Mouse (Mus musculus) liver, embryonic 14.5 days (tissue): Measurements from ENCODE around the gene Hhipl1. TPM values are rescaled to one million over a fixed set of nuclear protein-coding genes. Genes with fewer than 3 reads are reported as not detected.

Experiments used
- ATAC-seq: fragments of 200-750 bp; cut with Nextera tagmentation; 2 replicates; pipeline ENCODE4 v1.8.0; 2017; ENCODE audit warnings: moderate number of reproducible peaks, mild to moderate bottlenecking, moderate library complexity; ENCODE audit not compliant: insufficient read depth
- DNase-seq, 3 experiments: peaks; one replicate each; pipeline ENCODE4 v3.0.0-alpha.2; 2012 to 2013; ENCODE audit warnings: low read depth in 3 of 3, low spot score in 3 of 3
- H3K27ac ChIP-seq: fragments of 300-500 bp; sonication (generic); 2 replicates; pipeline ENCODE4 v1.5.1; 2014; ENCODE audit warnings: moderate library complexity, mild to moderate bottlenecking, control low read depth, inconsistent platforms
- H3K27me3 ChIP-seq: fragments of 300-500 bp; sonication (generic); 2 replicates; pipeline ENCODE4 v1.6.1; 2014; ENCODE audit warnings: mild to moderate bottlenecking, low read length, moderate library complexity; ENCODE audit not compliant: control insufficient read depth, insufficient read depth
- H3K36me3 ChIP-seq: fragments of 300-500 bp; sonication (generic); replicated peaks from 2 replicates; pipeline ENCODE4 v1.6.1; 2014; ENCODE audit warnings: low read depth; ENCODE audit not compliant: control insufficient read depth, insufficient read depth
- H3K4me1 ChIP-seq, 2 experiments: fragments of 200-500 bp in 1 of 2; fragments of 300-500 bp in 1 of 2; sonication (generic) in 1 of 2; replicated peaks; 2 replicates each; pipeline ENCODE4 v1.6.1; 2012 to 2014; ENCODE audit warnings: antibody characterized with exemption in 1 of 2, inconsistent platforms in 1 of 2, low read length in 1 of 2; ENCODE audit not compliant: control insufficient read depth in 2 of 2, insufficient read depth in 2 of 2
- H3K4me2 ChIP-seq: fragments of 300-500 bp; sonication (generic); 2 replicates; pipeline ENCODE4 v1.6.1; 2014; ENCODE audit warnings: low read depth, mild to moderate bottlenecking, control low read depth, moderate library complexity
- H3K4me3 ChIP-seq, 2 experiments: fragments of 200-500 bp in 1 of 2; fragments of 300-500 bp in 1 of 2; sonication (generic) in 1 of 2; 2 replicates each; pipeline ENCODE4 v1.5.1; 2012 to 2014; ENCODE audit warnings: low read depth in 2 of 2, low read length in 2 of 2, mild to moderate bottlenecking in 2 of 2, control low read depth in 1 of 2, inconsistent platforms in 1 of 2, moderate library complexity in 1 of 2; ENCODE audit not compliant: insufficient read depth in 1 of 2
- H3K9ac ChIP-seq: fragments of 300-500 bp; sonication (generic); replicated peaks from 2 replicates; pipeline ENCODE4 v1.6.1; 2014; ENCODE audit warnings: mild to moderate bottlenecking, control low read depth, moderate library complexity
- H3K9me3 ChIP-seq: fragments of 300-500 bp; sonication (generic); 2 replicates; pipeline ENCODE4 v1.6.1; 2016; ENCODE audit warnings: low read length, mixed read lengths; ENCODE audit not compliant: control insufficient read depth
- CTCF ChIP-seq: IDR thresholded peaks from 2 replicates; pipeline ENCODE4 v1.5.1; 2016; ENCODE audit warnings: antibody characterized with exemption, low read depth, control low read depth
- EP300 ChIP-seq: IDR thresholded peaks from 2 replicates; pipeline ENCODE4 v1.6.1; 2016; ENCODE audit warnings: antibody characterized with exemption, low read depth
- WGBS: fragments of 180-500 bp; shearing (Covaris S2); extraction: QIAGEN DNeasy Blood & Tissue Kit; methylation state at CpG from one replicate; pipeline ENCODE4 v1.1.7; 2014; ENCODE audit not compliant: insufficient replicate concordance; 5-methylcytosine and 5-hydroxymethylcytosine counted together
- polyA plus RNA-seq, 2 experiments: library from polyadenylated mRNA; depleted of rRNA in 1 of 2; stranded (reverse) in 1 of 2; unstranded in 1 of 2; fragments of >200 nt; fragmentation: Nextera tagmentation in 1 of 2; extraction: Ambion mirVana in 1 of 2; gene quantifications; 2 replicates each; pipeline versions ENCODE4 v1.2.1 to v1.2.3; 2012 to 2014

The Hhipl1 gene
- polyA plus RNA-seq, 2 experiments: 0.03 TPM; not detected in 1

DNA sequence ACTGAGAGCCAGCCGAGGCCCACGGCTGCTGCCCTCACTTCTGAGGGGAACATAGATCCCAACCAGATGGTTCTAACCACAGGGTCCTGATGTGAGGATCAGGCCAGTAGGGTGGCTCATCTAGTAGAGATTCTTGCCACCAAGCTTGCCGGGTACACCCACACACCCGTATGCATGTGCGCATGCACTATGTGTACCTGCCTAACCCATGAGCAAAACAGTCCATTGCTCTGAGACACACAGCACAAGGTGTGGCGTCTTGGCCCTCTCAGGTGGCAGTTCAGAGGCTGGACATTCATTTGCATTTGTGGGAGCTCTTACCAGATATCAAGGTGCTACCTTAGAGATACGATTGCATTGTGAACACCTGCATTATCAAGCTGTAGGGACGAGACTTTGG, 42.1 kb downstream of the Hhipl1 start:
- H3K9me3 ChIP-seq: no peaks in the 10 kb centered on the region
- H3K27me3 ChIP-seq: peaks cover 8% of the 10 kb centered on the region
- no peak overlapping the region for H3K27ac ChIP-seq
- no peak overlapping the region for H3K4me3 ChIP-seq
- DNase-seq: no peak
- no peak overlapping the region for H3K9ac ChIP-seq
- WGBS: 53% methylated on average over 8 of the region's 8 CpGs
- H3K4me1 ChIP-seq: no peaks in the 10 kb centered on the region
- H3K4me2 ChIP-seq: no peak overlapping the region
- no peaks in the 10 kb centered on the region for H3K36me3 ChIP-seq
- TF ChIP-seq CTCF (no peak), EP300 (no peak)
- ATAC-seq: no peak

- Histone ChIP-seq H3K4me3 (no peak overlapping the region), H3K36me3 (no peaks in the 10 kb centered on the region), H3K27me3 (peaks cover 10% of the 10 kb centered on the region), H3K9ac (no peak overlapping the region), H3K4me1 (no peaks in the 10 kb centered on the region), H3K4me2 (no peak overlapping the region), H3K27ac (no peak overlapping the region), H3K9me3 (no peaks in the 10 kb centered on the region)
- no peak for DNase-seq
- no peak for ATAC-seq
- TF ChIP-seq CTCF: no peak
- no peak for TF ChIP-seq EP300
- 51% methylated on average over 5 of the region's 5 CpGs for WGBS
These were observed 43.0 kb downstream of the Hhipl1 start for GRCm38 (mm10) chr12:108349026-108349425.

DNA sequence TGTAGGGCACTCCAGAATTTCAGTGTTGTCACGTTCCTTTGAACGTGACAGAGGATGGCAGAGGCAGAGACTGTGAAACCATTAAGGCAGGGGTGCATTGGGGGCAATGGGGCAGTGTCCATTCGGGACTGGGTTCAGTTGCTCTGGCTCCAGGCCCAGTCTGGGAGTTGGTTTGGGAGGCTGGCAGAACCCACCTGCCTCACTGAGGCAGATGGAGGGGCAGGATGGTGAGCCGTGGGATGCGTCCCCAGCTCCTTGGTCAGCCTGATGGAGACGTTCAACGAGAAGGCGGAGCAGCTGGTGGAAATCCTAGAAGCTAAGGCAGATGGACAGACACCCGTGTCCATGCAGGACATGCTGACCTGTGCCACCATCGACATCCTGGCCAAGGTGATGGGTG, 44.9 kb downstream of the Hhipl1 start:
- H3K27me3 ChIP-seq: peaks cover 10% of the 10 kb centered on the region
- TF ChIP-seq CTCF (no peak), EP300 (no peak)
- WGBS: 72% methylated on average over 10 of the region's 10 CpGs

DNA sequence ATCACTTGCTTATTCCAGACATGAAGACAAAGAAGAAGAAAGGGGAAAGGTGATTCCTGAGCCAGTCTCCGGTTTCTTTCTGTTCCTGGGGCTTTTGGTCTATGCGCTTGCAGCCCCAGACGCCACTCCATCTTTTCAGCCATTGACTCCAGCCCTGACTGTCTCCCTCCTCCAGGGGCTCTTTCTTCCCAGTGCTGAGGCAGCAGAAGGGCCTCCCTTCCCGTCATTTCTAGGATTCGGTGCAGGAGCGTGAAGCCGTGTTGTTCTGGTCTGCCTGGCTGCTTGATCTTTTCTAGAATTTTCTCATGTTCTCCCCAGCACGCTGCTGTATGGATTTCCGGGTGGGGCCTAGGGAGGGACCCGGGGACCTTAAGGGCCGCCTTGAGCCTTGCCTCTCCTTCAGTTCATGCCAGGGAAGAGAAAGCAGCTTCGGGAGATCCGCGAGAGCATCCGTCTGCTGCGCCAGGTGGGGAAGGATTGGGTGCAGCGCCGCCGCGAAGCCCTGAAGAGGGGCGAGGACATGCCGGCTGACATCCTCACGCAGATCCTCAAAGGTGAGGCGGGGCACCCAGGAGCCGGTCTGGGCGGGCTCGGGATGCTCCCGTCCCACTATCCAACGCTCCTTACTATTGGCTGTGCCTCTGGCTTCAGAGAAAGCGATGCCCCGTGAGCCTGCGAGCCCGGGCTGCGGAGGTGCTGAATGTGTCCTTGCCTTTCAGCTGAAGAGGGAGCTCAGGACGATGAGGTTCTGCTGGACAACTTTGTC, 46.5 kb downstream of the Hhipl1 start:
- no peak overlapping the region for H3K4me2 ChIP-seq
- no peak overlapping the region for H3K9ac ChIP-seq
- H3K27me3 ChIP-seq: peaks cover 10% of the 10 kb centered on the region
- DNase-seq: no peak
- H3K36me3 ChIP-seq: no peaks in the 10 kb centered on the region
- 9% methylated on average over 35 of the region's 35 CpGs for WGBS
- no peak for TF ChIP-seq EP300
- no peak for TF ChIP-seq CTCF
- H3K4me1 ChIP-seq: no peaks in the 10 kb centered on the region
- no peak overlapping the region for H3K27ac ChIP-seq
- no peaks in the 10 kb centered on the region for H3K9me3 ChIP-seq
- H3K4me3 ChIP-seq: no peak overlapping the region
- no peak for ATAC-seq

More for the DNA sequence above, 44.9 kb downstream of the Hhipl1 start:
- DNase-seq (no peak), ATAC-seq (no peak)
- Histone ChIP-seq H3K36me3 (no peaks in the 10 kb centered on the region), H3K4me3 (no peak overlapping the region), H3K9me3 (no peaks in the 10 kb centered on the region), H3K4me1 (no peaks in the 10 kb centered on the region), H3K9ac (no peak overlapping the region), H3K4me2 (no peak overlapping the region), H3K27ac (no peak overlapping the region)

- 52% methylated on average over 2 of the region's 2 CpGs for WGBS
- no peak overlapping the region for H3K4me3 ChIP-seq
- H3K36me3 ChIP-seq: no peaks in the 10 kb centered on the region
- H3K9me3 ChIP-seq: no peaks in the 10 kb centered on the region
- no peak for DNase-seq
- H3K4me2 ChIP-seq: no peak overlapping the region
- peaks cover 10% of the 10 kb centered on the region for H3K27me3 ChIP-seq
- H3K9ac ChIP-seq: no peak overlapping the region
- no peak overlapping the region for H3K27ac ChIP-seq
- TF ChIP-seq EP300 (no peak), CTCF (no peak)
- ATAC-seq: no peak
- no peaks in the 10 kb centered on the region for H3K4me1 ChIP-seq
These were observed 48.2 kb downstream of the Hhipl1 start for GRCm38 (mm10) chr12:108354284-108354683.
